Mouse (Mus musculus): Measurements from ENCODE around the gene Tifab.

- no peak for TF ChIP-seq CTCF (IDR thresholded peaks at IDR 0.05; ENCODE audit: control insufficient read depth, insufficient read depth, insufficient read length)
- TF ChIP-seq CEBPB (IDR thresholded peaks at IDR 0.05; ENCODE audit: low read depth), result no peak
- no peak for TF ChIP-seq FOSL1 (IDR thresholded peaks at IDR 0.05; ENCODE audit: insufficient read depth, low read length, poor library complexity, severe bottlenecking)
- TF ChIP-seq MYOD1 (IDR thresholded peaks at IDR 0.05; ENCODE audit: control insufficient read depth, insufficient read length, low read depth), result no peak
- TF ChIP-seq MAX (IDR thresholded peaks at IDR 0.05), result no peak
- TF ChIP-seq USF1 (IDR thresholded peaks at IDR 0.05; ENCODE audit: low read depth), result no peak
Measured at GRCm38 (mm10) chr13:56134031-56134430, 44.7 kb downstream of the Tifab start.
